Mouse (Mus musculus): ENCODE data around the gene 5730522E02Rik. TPM values are rescaled to one million over a fixed set of nuclear protein-coding genes. Genes with fewer than 3 reads are reported as not detected.

The 5730522E02Rik gene
- polyA plus RNA-seq, 1 experiment = 0.29 TPM

DNA sequence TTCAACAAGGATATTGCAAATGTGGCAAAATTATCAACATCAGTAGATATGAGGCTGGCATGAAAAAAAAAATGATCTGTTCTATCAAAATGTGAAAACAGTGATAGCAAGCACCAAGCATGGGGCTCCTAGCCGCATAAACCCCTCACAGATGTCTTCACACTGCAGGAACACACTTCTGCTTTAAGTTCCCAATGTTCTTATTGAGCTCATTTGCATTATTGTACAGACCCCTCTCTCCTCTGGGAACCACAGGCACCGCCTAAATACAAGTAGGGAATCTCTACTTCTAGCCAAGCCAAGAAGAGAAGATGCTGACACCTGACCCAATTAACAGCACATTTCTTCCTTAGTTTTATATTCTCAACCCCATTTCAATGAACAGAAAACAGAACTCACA is 105.9 kb downstream of the 5730522E02Rik start:
- Histone ChIP-seq H3K27ac (ENCODE audit: insufficient read depth, low read length) (no peak overlapping the region), H3K4me3 (ENCODE audit: extremely low read depth, insufficient read depth, insufficient read length) (no peak overlapping the region), H3K4me1 (ENCODE audit: control insufficient read depth, insufficient read depth, insufficient read length) (no peaks in the 10 kb centered on the region), H3K36me3 (ENCODE audit: control insufficient read depth, insufficient read depth, low read length) (no peaks in the 10 kb centered on the region), H3K27me3 (ENCODE audit: control insufficient read depth, insufficient read depth, low read length) (no peaks in the 10 kb centered on the region)
- WGBS = 90% methylated on average over 2 of the region's 2 CpGs
- TF ChIP-seq POLR2A (IDR thresholded peaks at IDR 0.05; ENCODE audit: low read depth, low read length) (no peak), CTCF (IDR thresholded peaks at IDR 0.05; ENCODE audit: extremely low read depth, insufficient read depth, insufficient read length, insufficient replicate concordance) (no peak)
- DNase-seq (ENCODE audit: low read depth in 1 of 2, low spot score in 2 of 2) = no peak

DNA sequence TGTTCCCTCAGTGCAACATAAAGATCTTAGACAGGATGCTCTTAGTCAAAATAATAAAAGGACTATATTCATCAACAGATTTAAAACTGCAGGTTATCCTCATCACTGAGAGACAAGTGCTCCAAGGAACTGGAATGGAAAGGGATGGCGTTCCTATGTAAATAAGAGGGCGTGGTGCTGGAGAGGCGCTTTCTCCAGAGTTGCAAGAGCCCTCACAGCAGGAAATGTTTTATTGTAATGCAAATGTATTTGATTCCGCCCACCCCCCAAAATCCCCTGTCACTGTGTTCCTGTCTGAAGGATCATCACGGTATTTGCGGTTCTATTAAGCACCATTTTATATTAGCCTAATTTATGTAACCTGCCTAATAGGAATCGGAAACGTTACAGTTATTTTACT is 106.9 kb downstream of the 5730522E02Rik start:
- Histone ChIP-seq H3K36me3 (ENCODE audit: control insufficient read depth, insufficient read depth, low read length) (no peaks in the 10 kb centered on the region), H3K27me3 (ENCODE audit: control insufficient read depth, insufficient read depth, low read length) (no peaks in the 10 kb centered on the region), H3K4me1 (ENCODE audit: control insufficient read depth, insufficient read depth, insufficient read length) (no peaks in the 10 kb centered on the region), H3K4me3 (ENCODE audit: extremely low read depth, insufficient read depth, insufficient read length) (no peak overlapping the region), H3K27ac (ENCODE audit: insufficient read depth, low read length) (no peak overlapping the region)
- no peak for TF ChIP-seq POLR2A (IDR thresholded peaks at IDR 0.05; ENCODE audit: low read depth, low read length)
- TF ChIP-seq CTCF (IDR thresholded peaks at IDR 0.05; ENCODE audit: extremely low read depth, insufficient read depth, insufficient read length, insufficient replicate concordance) = no peak
- no peak for DNase-seq (ENCODE audit: low read depth in 1 of 2, low spot score in 2 of 2)
- WGBS = 55% methylated on average over 8 of the region's 8 CpGs

DNA sequence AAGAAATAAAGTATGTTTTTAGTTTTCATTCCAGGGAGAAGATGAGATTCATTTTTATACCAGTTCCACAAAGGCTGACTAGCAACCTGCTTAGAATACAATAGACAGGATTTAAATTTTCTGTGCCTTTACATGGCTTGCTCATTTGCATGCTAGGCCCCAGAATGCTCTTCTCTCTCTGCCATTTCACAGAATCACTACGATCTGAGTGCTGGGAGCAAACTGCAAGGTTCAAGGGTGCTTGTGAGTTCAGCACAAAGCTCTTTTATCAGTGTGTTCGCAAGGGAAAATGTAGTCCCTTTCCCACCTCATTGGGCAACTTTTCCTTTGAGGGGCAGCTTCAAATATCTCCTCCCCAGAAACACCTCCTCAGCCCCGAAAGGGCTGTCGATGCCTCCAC is 107.7 kb downstream of the 5730522E02Rik start:
- no peak overlapping the region for H3K27ac ChIP-seq (ENCODE audit: insufficient read depth, low read length)
- no peaks in the 10 kb centered on the region for H3K27me3 ChIP-seq (ENCODE audit: control insufficient read depth, insufficient read depth, low read length)
- no peak overlapping the region for H3K4me3 ChIP-seq (ENCODE audit: extremely low read depth, insufficient read depth, insufficient read length)
- H3K4me1 ChIP-seq (ENCODE audit: control insufficient read depth, insufficient read depth, insufficient read length) = no peaks in the 10 kb centered on the region
- no peak for DNase-seq (ENCODE audit: low read depth in 1 of 2, low spot score in 2 of 2)
- 75% methylated on average over 4 of the region's 4 CpGs for WGBS
- H3K36me3 ChIP-seq (ENCODE audit: control insufficient read depth, insufficient read depth, low read length) = no peaks in the 10 kb centered on the region
- TF ChIP-seq POLR2A (IDR thresholded peaks at IDR 0.05; ENCODE audit: low read depth, low read length) = no peak
- TF ChIP-seq CTCF (IDR thresholded peaks at IDR 0.05; ENCODE audit: extremely low read depth, insufficient read depth, insufficient read length, insufficient replicate concordance) = no peak

DNA sequence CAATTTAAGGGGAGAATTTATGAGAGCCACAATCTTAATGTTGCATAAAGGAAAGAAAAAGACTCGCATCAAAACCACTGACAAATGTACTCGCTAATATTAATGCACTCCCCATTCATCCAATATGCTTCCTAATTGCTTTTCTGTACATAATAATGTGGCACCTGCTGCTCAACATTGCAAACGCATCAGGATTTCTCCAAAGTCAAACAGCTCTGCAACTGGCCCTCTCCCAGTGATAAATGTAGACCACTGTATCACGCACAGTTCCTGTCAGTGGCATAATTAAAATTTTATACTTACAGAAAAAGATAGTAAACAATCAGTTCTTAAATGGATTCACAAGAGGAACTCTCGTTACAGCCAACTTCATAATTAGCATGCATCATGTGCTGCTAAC is 110.5 kb downstream of the 5730522E02Rik start:
- WGBS = 91% methylated on average over 5 of the region's 5 CpGs
- no peak overlapping the region for H3K4me3 ChIP-seq (ENCODE audit: extremely low read depth, insufficient read depth, insufficient read length)
- H3K36me3 ChIP-seq (ENCODE audit: control insufficient read depth, insufficient read depth, low read length) = no peaks in the 10 kb centered on the region
- TF ChIP-seq CTCF (IDR thresholded peaks at IDR 0.05; ENCODE audit: extremely low read depth, insufficient read depth, insufficient read length, insufficient replicate concordance) (no peak), POLR2A (IDR thresholded peaks at IDR 0.05; ENCODE audit: low read depth, low read length) (no peak)
- H3K4me1 ChIP-seq (ENCODE audit: control insufficient read depth, insufficient read depth, insufficient read length) = no peaks in the 10 kb centered on the region
- DNase-seq (ENCODE audit: low read depth in 1 of 2, low spot score in 2 of 2) = no peak
- no peak overlapping the region for H3K27ac ChIP-seq (ENCODE audit: insufficient read depth, low read length)
- no peaks in the 10 kb centered on the region for H3K27me3 ChIP-seq (ENCODE audit: control insufficient read depth, insufficient read depth, low read length)

DNA sequence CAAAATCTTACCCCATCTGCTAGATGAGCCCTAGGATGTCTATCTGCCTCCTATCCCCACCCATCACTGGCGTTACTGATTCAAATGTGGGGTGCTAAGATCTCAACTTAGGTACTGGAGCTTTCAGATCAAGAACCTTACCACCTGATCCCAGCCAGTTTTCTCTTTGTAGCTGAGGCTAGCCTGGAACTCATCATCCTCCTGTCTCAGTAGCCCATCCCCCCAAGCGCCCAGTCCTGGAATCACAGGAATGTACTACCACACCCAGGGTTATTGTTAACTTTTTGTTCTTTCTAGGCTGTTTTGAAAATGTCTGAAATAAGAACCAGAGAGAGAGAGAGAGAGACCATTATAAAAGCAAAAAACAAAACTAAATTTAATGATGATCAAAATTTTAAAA is 111.6 kb downstream of the 5730522E02Rik start:
- H3K27me3 ChIP-seq (ENCODE audit: control insufficient read depth, insufficient read depth, low read length) = no peaks in the 10 kb centered on the region
- 86% methylated on average over 2 of the region's 2 CpGs for WGBS
- H3K4me3 ChIP-seq (ENCODE audit: extremely low read depth, insufficient read depth, insufficient read length) = no peak overlapping the region
- no peak for TF ChIP-seq CTCF (IDR thresholded peaks at IDR 0.05; ENCODE audit: extremely low read depth, insufficient read depth, insufficient read length, insufficient replicate concordance)
- no peak for TF ChIP-seq POLR2A (IDR thresholded peaks at IDR 0.05; ENCODE audit: low read depth, low read length)
- H3K4me1 ChIP-seq (ENCODE audit: control insufficient read depth, insufficient read depth, insufficient read length) = no peaks in the 10 kb centered on the region
- H3K27ac ChIP-seq (ENCODE audit: insufficient read depth, low read length) = no peak overlapping the region
- H3K36me3 ChIP-seq (ENCODE audit: control insufficient read depth, insufficient read depth, low read length) = no peaks in the 10 kb centered on the region
- DNase-seq (ENCODE audit: low read depth in 1 of 2, low spot score in 2 of 2) = no peak

DNA sequence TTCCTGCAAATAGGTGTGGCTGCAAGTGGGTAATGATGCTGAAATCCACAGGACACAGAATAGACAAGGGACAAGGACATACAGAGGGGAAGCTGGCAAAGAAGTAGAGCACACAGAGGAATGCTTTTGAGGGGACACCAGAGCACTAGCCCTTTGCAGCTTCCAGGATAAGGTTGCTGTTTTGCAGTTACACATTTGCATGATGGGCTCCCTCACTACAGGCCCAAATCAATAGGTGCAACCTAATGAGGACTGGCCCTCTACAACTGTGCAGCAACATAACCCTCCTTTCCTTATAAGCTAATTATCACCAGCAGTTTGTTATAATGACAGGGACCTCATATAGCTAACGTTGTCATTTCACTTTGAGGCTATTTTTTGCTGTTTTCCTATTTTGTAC is 114.5 kb downstream of the 5730522E02Rik start:
- no peak for DNase-seq (ENCODE audit: low read depth in 1 of 2, low spot score in 2 of 2)
- WGBS = 76% methylated on average over 1 of the region's 1 CpGs
- TF ChIP-seq POLR2A (IDR thresholded peaks at IDR 0.05; ENCODE audit: low read depth, low read length) (no peak), CTCF (IDR thresholded peaks at IDR 0.05; ENCODE audit: extremely low read depth, insufficient read depth, insufficient read length, insufficient replicate concordance) (no peak)
- Histone ChIP-seq H3K4me3 (ENCODE audit: extremely low read depth, insufficient read depth, insufficient read length) (no peak overlapping the region), H3K27ac (ENCODE audit: insufficient read depth, low read length) (no peak overlapping the region), H3K4me1 (ENCODE audit: control insufficient read depth, insufficient read depth, insufficient read length) (no peaks in the 10 kb centered on the region), H3K27me3 (ENCODE audit: control insufficient read depth, insufficient read depth, low read length) (no peaks in the 10 kb centered on the region), H3K36me3 (ENCODE audit: control insufficient read depth, insufficient read depth, low read length) (no peaks in the 10 kb centered on the region)

DNA sequence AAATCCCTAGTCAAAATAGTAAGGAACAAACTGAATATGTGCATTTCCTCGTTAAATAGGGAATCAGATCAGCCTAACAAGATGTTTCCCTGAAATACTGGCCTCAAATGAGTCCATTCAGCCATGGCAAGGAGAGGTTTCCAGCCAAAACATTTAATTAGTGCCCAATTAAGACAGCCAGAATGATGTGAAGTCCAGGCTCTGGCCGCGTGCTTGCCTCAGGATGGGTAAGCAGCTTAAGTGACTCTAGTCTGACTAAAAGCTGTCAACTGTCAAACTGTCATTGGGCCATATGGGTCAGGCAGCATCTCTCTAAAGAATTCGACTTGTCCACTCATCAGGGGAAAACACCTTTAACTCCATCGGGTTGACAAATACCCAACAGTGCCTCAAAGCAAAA is 121.6 kb downstream of the 5730522E02Rik start:
- H3K4me1 ChIP-seq (ENCODE audit: control insufficient read depth, insufficient read depth, insufficient read length) = no peaks in the 10 kb centered on the region
- WGBS = 84% methylated on average over 5 of the region's 5 CpGs
- no peaks in the 10 kb centered on the region for H3K27me3 ChIP-seq (ENCODE audit: control insufficient read depth, insufficient read depth, low read length)
- TF ChIP-seq POLR2A (IDR thresholded peaks at IDR 0.05; ENCODE audit: low read depth, low read length) (no peak), CTCF (IDR thresholded peaks at IDR 0.05; ENCODE audit: extremely low read depth, insufficient read depth, insufficient read length, insufficient replicate concordance) (no peak)
- H3K4me3 ChIP-seq (ENCODE audit: extremely low read depth, insufficient read depth, insufficient read length) = no peak overlapping the region
- H3K27ac ChIP-seq (ENCODE audit: insufficient read depth, low read length) = no peak overlapping the region
- DNase-seq (ENCODE audit: low read depth in 1 of 2, low spot score in 2 of 2) = no peak
- H3K36me3 ChIP-seq (ENCODE audit: control insufficient read depth, insufficient read depth, low read length) = no peaks in the 10 kb centered on the region
